Mouse (Mus musculus) liver, embryonic 12.5 days (tissue): ENCODE results near the gene Inpp4b. TPM values are rescaled to one million over a fixed set of nuclear protein-coding genes. Genes with fewer than 3 reads are reported as not detected.
"Not testable (repeated sequence)": the region's sequence is repeated elsewhere in the genome, so short reads cannot be mapped to it uniquely, and the experiment has no call there.

Experiments used
- ATAC-seq: fragments of 200-750 bp; cut with Nextera tagmentation; 2 replicates; pipeline ENCODE4 v1.8.0; 2017; ENCODE audit warnings: moderate number of reproducible peaks, mild to moderate bottlenecking, moderate library complexity
- H3K27ac ChIP-seq: fragments of 300-500 bp; sonication (generic); 2 replicates; pipeline ENCODE4 v1.5.1; 2016; ENCODE audit warnings: mild to moderate bottlenecking
- H3K27me3 ChIP-seq: fragments of 300-500 bp; sonication (generic); replicated peaks from 2 replicates; pipeline ENCODE4 v1.6.1; 2016; ENCODE audit warnings: mild to moderate bottlenecking, moderate library complexity
- H3K36me3 ChIP-seq: fragments of 300-500 bp; sonication (generic); 2 replicates; pipeline ENCODE4 v1.6.1; 2016; ENCODE audit warnings: mild to moderate bottlenecking, moderate library complexity
- H3K4me1 ChIP-seq: fragments of 300-500 bp; sonication (generic); 2 replicates; pipeline ENCODE4 v1.6.1; 2016
- H3K4me2 ChIP-seq: fragments of 300-500 bp; sonication (generic); 2 replicates; pipeline ENCODE4 v1.6.1; 2016; ENCODE audit warnings: mild to moderate bottlenecking, moderate library complexity
- H3K4me3 ChIP-seq: fragments of 300-500 bp; sonication (generic); 2 replicates; pipeline ENCODE4 v1.5.1; 2016; ENCODE audit warnings: mild to moderate bottlenecking, moderate library complexity
- H3K9ac ChIP-seq: fragments of 300-500 bp; sonication (generic); 2 replicates; pipeline ENCODE4 v1.6.1; 2016; ENCODE audit warnings: mild to moderate bottlenecking, moderate library complexity
- H3K9me3 ChIP-seq: fragments of 300-500 bp; sonication (generic); replicated peaks from 2 replicates; pipeline ENCODE4 v1.6.1; 2016; ENCODE audit warnings: mild to moderate bottlenecking, moderate library complexity
- WGBS: fragments of 180-500 bp; shearing (Covaris S2); methylation state at CpG from one replicate; pipeline ENCODE4 v1.1.7; 2016; ENCODE audit not compliant: insufficient replicate concordance; 5-methylcytosine and 5-hydroxymethylcytosine counted together
- polyA plus RNA-seq: library from polyadenylated mRNA; unstranded; fragments of >200 nt; fragmentation: Nextera tagmentation; extraction: Ambion mirVana; gene quantifications from 2 replicates; pipeline ENCODE4 v1.2.1, GENCODE M21; 2016

Gene Inpp4b
- polyA plus RNA-seq, 1 experiment from 2014 or later: 2.5 TPM

GRCm38 (mm10) chr8:81800792-81801191 is 458.4 kb downstream of the Inpp4b start:
- ATAC-seq: no peak
- no peaks in the 10 kb centered on the region for H3K4me1 ChIP-seq

DNA sequence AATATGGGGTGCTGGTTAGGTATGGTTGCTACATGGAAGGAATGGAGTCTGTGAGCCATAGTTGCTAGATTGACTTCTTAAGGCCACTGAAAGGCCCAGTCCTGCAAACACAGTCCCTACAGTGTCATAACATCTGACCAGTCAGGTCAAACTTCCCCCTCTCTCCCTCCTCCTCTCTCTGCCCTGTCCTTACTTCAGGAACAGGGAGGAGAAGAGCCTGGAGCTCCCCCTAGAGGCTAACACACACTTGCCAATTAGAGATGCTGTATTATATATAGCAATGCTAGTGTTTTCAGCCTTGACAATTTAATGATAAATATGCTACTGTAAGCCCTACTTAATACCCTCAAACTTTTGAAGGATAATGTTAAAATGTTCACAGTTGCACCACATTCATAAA is 464.4 kb downstream of the Inpp4b start:
- no peaks in the 10 kb centered on the region for H3K36me3 ChIP-seq
- H3K27me3 ChIP-seq: no peaks in the 10 kb centered on the region
- H3K4me3 ChIP-seq: no peak overlapping the region
- no peaks in the 10 kb centered on the region for H3K9me3 ChIP-seq
- H3K4me2 ChIP-seq: no peak overlapping the region
- H3K4me1 ChIP-seq: no peaks in the 10 kb centered on the region
- H3K9ac ChIP-seq: no peak overlapping the region
- ATAC-seq: peak; percentile 72; the same call in 1 of the 2 replicates
- no peak overlapping the region for H3K27ac ChIP-seq

More at GRCm38 (mm10) chr8:81800792-81801191, 458.4 kb downstream of the Inpp4b start:
- no peaks in the 10 kb centered on the region for H3K9me3 ChIP-seq
- H3K9ac ChIP-seq: no peak overlapping the region
- H3K4me2 ChIP-seq: no peak overlapping the region
- no peak overlapping the region for H3K4me3 ChIP-seq
- H3K27ac ChIP-seq: no peak overlapping the region
- H3K36me3 ChIP-seq: no peaks in the 10 kb centered on the region
- H3K27me3 ChIP-seq: no peaks in the 10 kb centered on the region

DNA sequence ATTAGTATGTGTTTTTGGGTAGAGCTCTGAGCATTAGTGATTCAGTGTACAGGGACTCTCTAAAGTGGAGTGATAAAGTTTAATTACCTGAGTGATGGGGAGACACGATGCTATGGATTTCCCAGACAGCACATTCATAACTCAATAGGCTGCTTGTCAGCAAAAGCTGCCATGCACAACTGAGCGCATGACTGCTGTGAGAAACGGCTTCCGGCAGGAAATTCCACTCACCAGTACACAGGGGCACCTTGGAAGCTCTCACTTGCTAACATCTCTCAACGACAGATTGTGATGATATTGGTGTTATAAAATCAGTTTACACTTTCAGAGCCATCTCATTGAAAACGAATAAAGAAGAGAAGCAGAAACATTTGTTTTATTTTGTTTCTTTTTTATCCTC is 465.2 kb downstream of the Inpp4b start:
- Histone ChIP-seq H3K4me3 (no peak overlapping the region), H3K27me3 (no peaks in the 10 kb centered on the region), H3K27ac (no peak overlapping the region), H3K4me2 (no peak overlapping the region), H3K36me3 (no peaks in the 10 kb centered on the region), H3K9ac (no peak overlapping the region), H3K4me1 (no peaks in the 10 kb centered on the region), H3K9me3 (no peaks in the 10 kb centered on the region)
- ATAC-seq: no peak
- WGBS: 53% methylated on average over 6 of the region's 6 CpGs

DNA sequence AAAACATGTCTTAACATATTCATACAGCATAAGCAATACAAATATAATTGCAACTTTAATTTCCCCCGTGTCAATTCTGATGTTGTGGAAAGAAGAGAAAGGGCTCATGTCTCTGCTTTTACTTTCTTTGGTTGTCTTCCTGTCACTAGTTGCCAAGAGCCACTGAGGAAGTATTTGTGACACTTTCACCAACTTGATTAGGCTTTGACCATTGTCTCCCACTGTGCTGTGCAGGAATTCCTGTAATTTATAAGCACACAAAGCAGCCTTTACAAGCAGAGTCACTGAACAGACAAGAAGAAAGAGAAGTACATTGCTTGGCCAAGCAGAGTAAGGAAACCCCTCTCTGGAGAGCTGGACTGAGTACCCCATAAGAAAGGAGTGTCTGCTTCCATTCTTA is 466.1 kb downstream of the Inpp4b start:
- no peaks in the 10 kb centered on the region for H3K4me1 ChIP-seq
- H3K27me3 ChIP-seq: no peaks in the 10 kb centered on the region
- no peak overlapping the region for H3K9ac ChIP-seq
- H3K4me2 ChIP-seq: no peak overlapping the region
- H3K36me3 ChIP-seq: no peaks in the 10 kb centered on the region
- ATAC-seq: no peak
- H3K9me3 ChIP-seq: no peaks in the 10 kb centered on the region
- H3K4me3 ChIP-seq: no peak overlapping the region
- H3K27ac ChIP-seq: no peak overlapping the region
- WGBS: 55% methylated on average over 1 of the region's 1 CpGs

GRCm38 (mm10) chr8:81809414-81809813 is 467.1 kb downstream of the Inpp4b start:
- not testable (repeated sequence) for H3K4me3 ChIP-seq, H3K36me3 ChIP-seq, H3K27ac ChIP-seq, ATAC-seq, H3K27me3 ChIP-seq, H3K9me3 ChIP-seq, H3K4me2 ChIP-seq, H3K4me1 ChIP-seq, H3K9ac ChIP-seq

DNA sequence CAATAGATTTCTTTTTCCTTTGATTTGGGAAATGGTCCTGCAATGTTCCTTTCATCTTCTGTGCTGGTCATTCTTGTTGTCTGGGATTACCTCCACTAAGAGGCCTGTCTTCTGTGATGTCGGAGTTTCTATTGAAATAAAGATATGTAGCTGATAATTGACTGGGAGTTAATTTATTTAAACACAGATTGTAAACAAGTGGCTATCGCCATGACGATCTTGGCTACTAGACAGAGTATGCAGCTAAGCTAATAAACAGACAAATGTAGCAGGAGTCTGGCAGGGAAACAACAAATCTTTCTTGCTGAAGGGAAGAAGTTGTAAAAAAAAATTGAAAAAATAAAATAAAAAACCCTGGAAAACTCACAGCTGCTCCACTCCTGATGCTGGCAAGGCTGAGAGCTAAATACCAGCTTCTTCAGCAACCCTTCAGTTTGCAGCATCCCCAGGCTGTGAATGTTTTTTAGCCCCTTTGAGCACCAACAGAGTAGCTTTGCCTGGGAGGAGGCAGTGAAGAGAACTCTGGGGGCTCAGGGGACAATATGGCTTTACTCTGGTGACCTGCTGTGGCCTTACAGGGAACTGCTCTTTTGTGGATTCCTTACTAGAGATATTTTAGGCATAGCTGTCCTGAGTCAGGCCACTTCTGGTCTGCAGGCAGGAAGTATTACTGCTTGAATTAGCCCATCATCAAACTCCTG is 469.8 kb downstream of the Inpp4b start:
- no peak overlapping the region for H3K9ac ChIP-seq
- no peaks in the 10 kb centered on the region for H3K4me1 ChIP-seq
- H3K27me3 ChIP-seq: no peaks in the 10 kb centered on the region
- WGBS: 40% methylated on average over 3 of the region's 3 CpGs
- no peak for ATAC-seq
- H3K4me3 ChIP-seq: no peak overlapping the region
- H3K4me2 ChIP-seq: no peak overlapping the region
- H3K9me3 ChIP-seq: no peaks in the 10 kb centered on the region
- H3K36me3 ChIP-seq: no peaks in the 10 kb centered on the region
- H3K27ac ChIP-seq: no peak overlapping the region

DNA sequence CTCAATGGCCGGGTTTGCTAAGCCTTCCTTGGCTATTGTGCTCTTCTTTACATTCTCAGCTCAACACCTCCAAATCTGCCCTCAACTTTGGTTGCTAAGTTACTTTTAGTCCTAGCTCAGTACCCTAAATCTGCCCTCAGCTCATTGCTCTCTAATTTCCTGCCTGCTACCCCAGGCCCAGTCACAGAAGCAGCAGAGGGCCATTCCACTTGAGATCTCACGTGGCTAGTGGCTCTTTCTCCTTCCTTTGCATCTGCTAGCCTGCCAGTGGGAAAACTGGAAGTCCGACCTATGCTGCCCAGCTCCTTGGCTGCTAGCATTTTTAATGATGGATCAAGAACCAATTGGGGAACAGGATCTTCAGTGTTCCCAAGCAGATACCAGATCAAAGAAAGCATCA is 472.4 kb downstream of the Inpp4b start:
- H3K27me3 ChIP-seq: no peaks in the 10 kb centered on the region
- H3K4me1 ChIP-seq: no peaks in the 10 kb centered on the region
- no peak for ATAC-seq
- no peak overlapping the region for H3K4me3 ChIP-seq
- 46% methylated on average over 3 of the region's 3 CpGs for WGBS
- no peak overlapping the region for H3K4me2 ChIP-seq
- no peak overlapping the region for H3K27ac ChIP-seq
- no peaks in the 10 kb centered on the region for H3K9me3 ChIP-seq
- no peaks in the 10 kb centered on the region for H3K36me3 ChIP-seq
- no peak overlapping the region for H3K9ac ChIP-seq

DNA sequence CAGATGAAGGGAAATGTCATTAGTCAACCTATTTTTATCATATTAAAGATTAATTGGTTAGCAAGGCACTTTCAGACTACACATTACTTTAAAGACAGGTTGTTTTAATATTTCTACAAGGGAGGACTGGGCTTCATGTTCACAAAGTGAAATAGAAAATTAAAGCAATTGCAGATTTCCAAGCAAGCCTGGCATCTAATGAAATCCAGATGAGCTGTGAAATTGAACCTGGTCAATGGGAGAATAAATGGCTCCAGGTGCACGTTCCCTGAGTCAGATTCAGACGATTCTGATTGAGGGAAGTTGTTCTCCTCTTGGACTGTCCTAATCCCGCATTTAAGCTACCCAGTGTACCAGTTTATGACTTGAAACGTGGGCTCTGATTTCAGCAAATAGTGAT is 473.2 kb downstream of the Inpp4b start:
- Histone ChIP-seq H3K9ac (no peak overlapping the region), H3K4me2 (no peak overlapping the region), H3K36me3 (no peaks in the 10 kb centered on the region), H3K4me3 (no peak overlapping the region), H3K9me3 (no peaks in the 10 kb centered on the region), H3K27me3 (no peaks in the 10 kb centered on the region), H3K27ac (no peak overlapping the region), H3K4me1 (no peaks in the 10 kb centered on the region)
- no peak for ATAC-seq
- 55% methylated on average over 4 of the region's 4 CpGs for WGBS

- ATAC-seq: no peak
- no peaks in the 10 kb centered on the region for H3K36me3 ChIP-seq
- no peaks in the 10 kb centered on the region for H3K9me3 ChIP-seq
- H3K4me3 ChIP-seq: no peak overlapping the region
- H3K27me3 ChIP-seq: no peaks in the 10 kb centered on the region
- no peak overlapping the region for H3K27ac ChIP-seq
- H3K4me1 ChIP-seq: no peaks in the 10 kb centered on the region
- H3K9ac ChIP-seq: no peak overlapping the region
- WGBS: 74% methylated on average over 1 of the region's 1 CpGs
- H3K4me2 ChIP-seq: no peak overlapping the region
Measured at GRCm38 (mm10) chr8:81823121-81823520, 480.8 kb downstream of the Inpp4b start.

GRCm38 (mm10) chr8:81824975-81825374 is 482.6 kb downstream of the Inpp4b start:
- Histone ChIP-seq H3K4me3 (no peak overlapping the region), H3K36me3 (no peaks in the 10 kb centered on the region), H3K9ac (no peak overlapping the region), H3K27ac (no peak overlapping the region), H3K27me3 (no peaks in the 10 kb centered on the region), H3K4me2 (no peak overlapping the region), H3K4me1 (no peaks in the 10 kb centered on the region), H3K9me3 (no peaks in the 10 kb centered on the region)
- ATAC-seq: no peak
- WGBS: 50% methylated on average over 2 of the region's 2 CpGs

GRCm38 (mm10) chr8:81826406-81826805 is 484.1 kb downstream of the Inpp4b start:
- H3K36me3 ChIP-seq: no peaks in the 10 kb centered on the region
- no peaks in the 10 kb centered on the region for H3K27me3 ChIP-seq
- H3K27ac ChIP-seq: no peak overlapping the region
- ATAC-seq: no peak
- no peak overlapping the region for H3K4me3 ChIP-seq
- H3K9me3 ChIP-seq: no peaks in the 10 kb centered on the region
- no peak overlapping the region for H3K4me2 ChIP-seq
- no peaks in the 10 kb centered on the region for H3K4me1 ChIP-seq
- 52% methylated on average over 2 of the region's 2 CpGs for WGBS
- H3K9ac ChIP-seq: no peak overlapping the region

DNA sequence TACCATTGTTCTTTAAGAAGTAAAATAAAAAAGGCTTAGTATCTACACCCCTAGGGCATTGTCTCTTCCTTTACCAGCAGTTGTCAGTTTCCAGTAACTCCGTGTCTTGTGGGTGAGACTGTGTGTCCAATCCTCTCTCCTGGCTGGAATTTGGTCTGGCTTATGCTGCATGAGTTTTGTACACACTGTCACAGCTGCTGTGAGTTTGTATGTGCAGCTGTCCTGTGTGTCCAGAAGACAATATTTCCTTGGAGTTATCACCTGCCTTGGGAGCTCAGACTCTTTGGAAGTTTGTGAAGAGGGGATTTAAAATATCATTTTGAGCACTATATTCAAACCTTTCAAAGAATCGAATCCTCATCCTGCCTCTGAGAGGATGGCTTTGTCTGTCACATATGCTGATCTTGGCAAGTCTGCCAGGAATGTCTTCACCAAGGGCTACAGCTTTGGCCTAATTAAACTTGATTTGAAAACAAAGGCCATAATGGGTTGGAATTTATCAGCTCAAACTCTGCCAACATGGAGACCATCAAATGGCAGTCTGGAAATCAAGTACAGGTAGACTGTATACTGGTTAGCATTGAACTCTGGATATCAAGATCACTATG is 485.1 kb downstream of the Inpp4b start:
- no peak overlapping the region for H3K4me3 ChIP-seq
- H3K27me3 ChIP-seq: no peaks in the 10 kb centered on the region
- 69% methylated on average over 2 of the region's 2 CpGs for WGBS
- H3K4me1 ChIP-seq: no peaks in the 10 kb centered on the region
- H3K4me2 ChIP-seq: no peak overlapping the region
- H3K9me3 ChIP-seq: no peaks in the 10 kb centered on the region
- H3K9ac ChIP-seq: no peak overlapping the region
- no peak for ATAC-seq
- H3K36me3 ChIP-seq: no peaks in the 10 kb centered on the region
- H3K27ac ChIP-seq: no peak overlapping the region

DNA sequence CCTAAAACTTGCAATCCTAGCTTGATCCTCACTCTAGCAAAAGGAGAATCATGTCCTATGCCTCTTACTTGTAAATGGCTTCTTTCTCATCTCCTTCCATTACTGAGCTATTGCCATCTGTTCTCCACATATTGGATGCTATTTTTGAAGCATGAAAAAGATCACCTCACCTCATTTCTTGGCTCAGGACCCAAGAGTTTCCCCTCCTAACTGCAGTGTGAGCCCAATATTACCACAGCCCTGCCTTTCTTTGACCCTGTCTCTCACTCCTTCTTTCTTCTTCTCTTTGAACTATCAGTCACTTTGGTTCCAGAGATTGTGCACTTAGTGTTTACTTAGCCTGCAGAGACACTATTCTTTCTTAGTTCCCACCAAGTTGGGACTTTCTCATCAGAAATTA is 489.1 kb downstream of the Inpp4b start:
- no peak overlapping the region for H3K4me2 ChIP-seq
- no peaks in the 10 kb centered on the region for H3K9me3 ChIP-seq
- H3K4me3 ChIP-seq: no peak overlapping the region
- no peak overlapping the region for H3K9ac ChIP-seq
- no peak overlapping the region for H3K27ac ChIP-seq
- no peaks in the 10 kb centered on the region for H3K4me1 ChIP-seq
- no peaks in the 10 kb centered on the region for H3K27me3 ChIP-seq
- no peak for ATAC-seq
- no peaks in the 10 kb centered on the region for H3K36me3 ChIP-seq
